Mouse (Mus musculus): Measurements from ENCODE around the gene Diexf. TPM values are rescaled to one million over a fixed set of nuclear protein-coding genes. Genes with fewer than 3 reads are reported as not detected.

Diexf gene
- polyA plus RNA-seq, 1 experiment from 2014 or later = 10.0 TPM

DNA sequence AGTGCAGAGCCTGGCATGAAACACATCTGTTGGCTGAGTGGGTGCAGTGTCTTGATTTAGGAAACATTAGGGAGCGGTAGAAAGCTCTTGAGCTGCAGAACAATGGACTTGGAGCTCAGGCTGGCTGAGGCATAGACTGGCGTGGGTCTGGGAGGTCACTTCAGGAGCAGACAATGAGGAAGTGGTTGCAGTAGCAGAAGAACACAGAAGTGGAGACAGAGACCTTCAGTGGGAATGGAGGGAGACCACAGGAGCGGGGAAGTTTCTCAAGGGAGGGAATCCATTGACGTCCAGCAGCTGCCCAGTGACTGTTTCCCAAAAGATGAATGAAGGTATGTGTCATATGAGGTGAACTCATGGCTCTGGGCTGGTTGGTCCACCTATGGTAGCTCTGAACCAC is 15.0 kb upstream of the Diexf start:
- Histone ChIP-seq H3K36me3 (ENCODE audit: control insufficient read depth, insufficient read depth, low read length) (no peaks in the 10 kb centered on the region), H3K4me3 (replicated peaks; ENCODE audit: low read depth, low read length) (no peak overlapping the region), H3K27me3 (ENCODE audit: control insufficient read depth, insufficient read depth, low read length) (no peaks in the 10 kb centered on the region), H3K9ac (replicated peaks; ENCODE audit: low read length) (no peak overlapping the region), H3K9me3 (ENCODE audit: control insufficient read depth, low read length) (no peaks in the 10 kb centered on the region), H3K4me1 (ENCODE audit: control insufficient read depth, insufficient read depth, low read length) (no peaks in the 10 kb centered on the region), H3K27ac (replicated peaks; ENCODE audit: low read depth, low read length) (no peak overlapping the region), H3K4me2 (ENCODE audit: low read length) (no peak overlapping the region)
- WGBS = 86% methylated on average over 4 of the region's 4 CpGs
- DNase-seq (no peak), ATAC-seq (ENCODE audit: low FRiP score, low TSS enrichment) (no peak)

DNA sequence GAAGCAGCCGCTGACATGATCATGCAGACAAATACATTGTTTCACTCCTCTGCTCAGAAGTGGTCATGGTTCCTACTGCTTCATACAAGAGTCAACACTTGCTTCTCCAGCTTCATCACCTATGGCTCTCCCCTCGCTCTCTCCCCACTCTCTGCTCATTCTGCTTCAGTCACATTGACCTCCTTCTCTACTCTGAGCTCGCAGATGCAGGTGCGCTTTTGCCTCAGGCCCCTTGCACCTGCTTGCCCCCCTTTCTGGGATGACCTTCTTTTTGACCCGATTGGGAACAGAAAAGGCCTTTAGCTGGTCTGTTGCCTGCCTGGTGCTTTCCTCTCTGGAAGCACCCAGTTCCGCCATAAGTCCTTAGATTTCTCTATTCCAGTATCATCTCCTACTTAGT is 14.4 kb upstream of the Diexf start:
- ATAC-seq (ENCODE audit: low FRiP score, low TSS enrichment) = no peak
- Histone ChIP-seq H3K27me3 (ENCODE audit: control insufficient read depth, insufficient read depth, low read length) (no peaks in the 10 kb centered on the region), H3K4me1 (ENCODE audit: control insufficient read depth, insufficient read depth, low read length) (no peaks in the 10 kb centered on the region), H3K9ac (replicated peaks; ENCODE audit: low read length) (no peak overlapping the region), H3K9me3 (ENCODE audit: control insufficient read depth, low read length) (no peaks in the 10 kb centered on the region), H3K36me3 (ENCODE audit: control insufficient read depth, insufficient read depth, low read length) (no peaks in the 10 kb centered on the region), H3K4me3 (replicated peaks; ENCODE audit: low read depth, low read length) (no peak overlapping the region), H3K27ac (replicated peaks; ENCODE audit: low read depth, low read length) (no peak overlapping the region), H3K4me2 (ENCODE audit: low read length) (no peak overlapping the region)
- WGBS = 90% methylated on average over 6 of the region's 6 CpGs
- no peak for DNase-seq

DNA sequence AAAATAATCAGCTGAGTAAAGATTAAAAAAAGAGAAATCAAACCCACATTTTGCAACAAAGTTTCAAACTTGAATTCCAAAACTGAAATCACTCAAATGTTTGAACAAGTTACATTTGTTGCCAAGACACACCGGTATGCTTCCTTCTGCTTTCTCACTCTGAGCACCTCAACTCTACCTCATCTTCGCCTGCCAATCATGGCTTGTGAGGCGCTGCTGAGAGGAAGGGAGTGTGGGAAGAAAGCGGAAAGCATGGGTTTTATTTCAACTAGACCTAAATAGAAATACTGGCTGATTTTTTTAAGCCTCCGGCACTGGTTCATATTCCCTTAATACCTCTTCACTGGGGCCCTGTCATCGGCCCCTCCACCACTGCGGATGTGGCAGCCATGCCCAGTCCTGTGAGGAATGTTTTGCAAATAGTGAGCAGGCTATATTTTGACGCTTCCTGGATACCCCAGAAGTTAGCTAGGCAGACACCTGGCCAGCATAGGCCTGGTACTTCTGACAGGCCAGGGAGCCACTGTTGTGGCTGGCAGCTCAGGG is 12.5 kb upstream of the Diexf start:
- Histone ChIP-seq H3K4me3 (replicated peaks; ENCODE audit: low read depth, low read length) (no peak overlapping the region), H3K27me3 (ENCODE audit: control insufficient read depth, insufficient read depth, low read length) (no peaks in the 10 kb centered on the region), H3K9me3 (ENCODE audit: control insufficient read depth, low read length) (no peaks in the 10 kb centered on the region), H3K9ac (replicated peaks; ENCODE audit: low read length) (no peak overlapping the region), H3K27ac (replicated peaks; ENCODE audit: low read depth, low read length) (no peak overlapping the region), H3K4me1 (ENCODE audit: control insufficient read depth, insufficient read depth, low read length) (no peaks in the 10 kb centered on the region), H3K36me3 (ENCODE audit: control insufficient read depth, insufficient read depth, low read length) (no peaks in the 10 kb centered on the region), H3K4me2 (ENCODE audit: low read length) (no peak overlapping the region)
- 91% methylated on average over 8 of the region's 8 CpGs for WGBS
- ATAC-seq (ENCODE audit: low FRiP score, low TSS enrichment) (no peak), DNase-seq (no peak)

DNA sequence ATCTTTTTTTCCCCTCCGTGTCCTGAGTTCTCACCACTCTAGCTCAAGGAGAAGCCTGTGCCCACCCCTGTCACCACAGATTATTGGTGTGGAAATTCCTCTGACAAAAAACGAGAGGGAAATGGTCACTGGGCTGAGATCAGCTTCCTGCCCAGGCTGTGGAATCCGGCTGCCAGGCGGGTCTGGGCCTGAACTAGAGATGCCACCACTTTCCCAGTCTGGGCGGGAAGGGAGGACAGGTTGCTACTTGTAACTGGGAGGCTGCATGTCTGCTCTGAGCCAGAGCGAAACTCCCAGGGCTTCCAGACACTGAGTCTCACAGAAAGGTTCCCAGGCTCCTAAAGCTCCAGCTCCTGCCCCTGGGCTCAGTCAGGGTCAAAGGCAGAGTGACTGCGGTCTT is 11.0 kb upstream of the Diexf start:
- Histone ChIP-seq H3K27me3 (ENCODE audit: control insufficient read depth, insufficient read depth, low read length) (no peaks in the 10 kb centered on the region), H3K4me2 (ENCODE audit: low read length) (no peak overlapping the region), H3K36me3 (ENCODE audit: control insufficient read depth, insufficient read depth, low read length) (no peaks in the 10 kb centered on the region), H3K9me3 (ENCODE audit: control insufficient read depth, low read length) (no peaks in the 10 kb centered on the region), H3K27ac (replicated peaks; ENCODE audit: low read depth, low read length) (no peak overlapping the region), H3K4me3 (replicated peaks; ENCODE audit: low read depth, low read length) (no peak overlapping the region), H3K4me1 (ENCODE audit: control insufficient read depth, insufficient read depth, low read length) (no peaks in the 10 kb centered on the region), H3K9ac (replicated peaks; ENCODE audit: low read length) (no peak overlapping the region)
- no peak for ATAC-seq (ENCODE audit: low FRiP score, low TSS enrichment)
- no peak for DNase-seq
- 76% methylated on average over 7 of the region's 7 CpGs for WGBS

DNA sequence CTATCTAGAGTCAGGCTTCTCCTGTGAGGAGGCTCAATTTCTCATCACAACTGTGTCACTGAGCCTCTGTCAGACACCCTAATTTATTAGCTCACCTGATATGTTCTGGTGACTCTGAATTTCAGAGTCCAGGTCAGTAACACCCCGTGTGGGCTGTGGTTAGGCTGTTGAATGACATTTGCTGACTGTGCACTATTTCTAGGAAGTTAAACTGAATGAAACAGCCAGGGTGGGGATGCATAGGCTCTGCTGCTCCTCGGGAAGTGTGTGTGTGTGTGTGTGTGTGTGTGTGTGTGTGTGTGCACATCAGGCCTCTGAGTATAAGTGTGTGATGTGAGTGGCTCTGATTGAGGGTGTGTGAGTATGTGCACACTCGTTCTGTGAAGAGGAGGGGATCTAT is 8.6 kb upstream of the Diexf start:
- no peak overlapping the region for H3K4me3 ChIP-seq (replicated peaks; ENCODE audit: low read depth, low read length)
- H3K9me3 ChIP-seq (ENCODE audit: control insufficient read depth, low read length) = no peaks in the 10 kb centered on the region
- WGBS = 74% methylated on average over 3 of the region's 3 CpGs
- no peaks in the 10 kb centered on the region for H3K36me3 ChIP-seq (ENCODE audit: control insufficient read depth, insufficient read depth, low read length)
- H3K27ac ChIP-seq (replicated peaks; ENCODE audit: low read depth, low read length) = no peak overlapping the region
- ATAC-seq (ENCODE audit: low FRiP score, low TSS enrichment) (no peak), DNase-seq (no peak)
- no peak overlapping the region for H3K9ac ChIP-seq (replicated peaks; ENCODE audit: low read length)
- no peak overlapping the region for H3K4me2 ChIP-seq (ENCODE audit: low read length)
- no peaks in the 10 kb centered on the region for H3K4me1 ChIP-seq (ENCODE audit: control insufficient read depth, insufficient read depth, low read length)
- H3K27me3 ChIP-seq (ENCODE audit: control insufficient read depth, insufficient read depth, low read length) = no peaks in the 10 kb centered on the region

DNA sequence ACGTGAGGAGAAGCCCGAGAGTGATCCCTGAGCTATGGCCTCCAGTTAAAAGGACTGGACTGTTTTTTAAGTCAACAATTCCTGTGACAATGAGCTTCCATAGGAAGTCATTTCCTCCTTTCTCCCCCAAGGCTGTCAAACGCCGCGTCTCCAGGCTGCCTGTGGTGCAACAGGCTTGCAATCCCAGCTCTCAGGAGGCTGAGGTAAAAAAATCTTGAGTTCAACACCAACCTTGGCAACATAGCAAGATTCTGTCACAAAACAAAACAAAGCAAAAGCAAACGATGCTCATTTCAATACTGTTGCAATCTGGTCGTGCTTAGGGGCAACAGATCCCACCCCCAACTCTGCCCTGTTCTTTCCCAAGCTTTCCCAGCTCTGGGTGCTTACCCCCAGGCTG is 8.0 kb upstream of the Diexf start:
- ATAC-seq (ENCODE audit: low FRiP score, low TSS enrichment) (no peak), DNase-seq (no peak)
- no peak overlapping the region for H3K4me2 ChIP-seq (ENCODE audit: low read length)
- H3K4me1 ChIP-seq (ENCODE audit: control insufficient read depth, insufficient read depth, low read length) = no peaks in the 10 kb centered on the region
- H3K27me3 ChIP-seq (ENCODE audit: control insufficient read depth, insufficient read depth, low read length) = no peaks in the 10 kb centered on the region
- no peak overlapping the region for H3K9ac ChIP-seq (replicated peaks; ENCODE audit: low read length)
- H3K36me3 ChIP-seq (ENCODE audit: control insufficient read depth, insufficient read depth, low read length) = no peaks in the 10 kb centered on the region
- no peak overlapping the region for H3K4me3 ChIP-seq (replicated peaks; ENCODE audit: low read depth, low read length)
- 56% methylated on average over 7 of the region's 7 CpGs for WGBS
- no peaks in the 10 kb centered on the region for H3K9me3 ChIP-seq (ENCODE audit: control insufficient read depth, low read length)
- H3K27ac ChIP-seq (replicated peaks; ENCODE audit: low read depth, low read length) = no peak overlapping the region

DNA sequence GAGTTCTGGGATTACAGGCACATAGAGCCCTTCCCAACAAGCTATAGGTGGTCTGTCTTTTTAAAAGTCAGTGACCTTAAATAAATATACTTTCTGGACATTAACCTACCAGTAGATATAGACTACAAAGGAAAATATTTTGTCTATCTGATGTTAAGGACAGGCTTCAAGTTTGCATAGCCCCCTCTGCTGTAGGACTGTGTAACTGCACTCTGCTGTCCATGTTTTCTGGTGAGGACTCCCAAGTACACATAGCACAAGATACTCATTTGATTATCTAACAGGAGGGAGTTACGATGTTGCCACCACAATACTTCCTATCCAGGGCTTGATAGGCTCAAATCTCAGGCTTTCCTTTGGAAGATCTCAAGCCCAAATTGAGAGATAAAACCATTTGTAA is 3.7 kb upstream of the Diexf start:
- DNase-seq = no peak
- no peaks in the 10 kb centered on the region for H3K27me3 ChIP-seq (ENCODE audit: control insufficient read depth, insufficient read depth, low read length)
- H3K4me2 ChIP-seq (ENCODE audit: low read length) = no peak overlapping the region
- H3K27ac ChIP-seq (replicated peaks; ENCODE audit: low read depth, low read length) = no peak overlapping the region
- H3K4me3 ChIP-seq (replicated peaks; ENCODE audit: low read depth, low read length) = no peak overlapping the region
- no peak for ATAC-seq (ENCODE audit: low FRiP score, low TSS enrichment)
- H3K9me3 ChIP-seq (ENCODE audit: control insufficient read depth, low read length) = no peaks in the 10 kb centered on the region
- no peak overlapping the region for H3K9ac ChIP-seq (replicated peaks; ENCODE audit: low read length)
- WGBS = 83% methylated on average over 1 of the region's 1 CpGs
- no peaks in the 10 kb centered on the region for H3K36me3 ChIP-seq (ENCODE audit: control insufficient read depth, insufficient read depth, low read length)
- H3K4me1 ChIP-seq (ENCODE audit: control insufficient read depth, insufficient read depth, low read length) = peaks cover 10% of the 10 kb centered on the region

DNA sequence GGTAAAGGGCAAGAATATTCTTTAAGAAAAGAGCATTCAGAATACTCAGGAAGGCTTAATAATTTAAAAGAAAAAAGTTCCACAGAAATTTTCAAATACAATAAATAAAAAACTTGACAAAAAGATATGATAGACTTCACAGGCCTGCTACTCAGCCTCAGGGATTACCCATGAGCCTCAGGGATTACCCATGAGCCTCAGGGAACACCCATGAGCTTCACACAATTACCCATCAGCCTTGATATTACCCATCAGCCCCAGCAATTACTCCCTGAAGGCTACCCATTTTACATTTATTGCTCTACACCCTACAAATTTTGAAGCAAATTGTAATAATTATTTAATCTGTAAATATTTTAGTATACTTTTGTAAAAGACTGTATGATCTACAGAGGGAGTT is 2.3 kb upstream of the Diexf start:
- no peak overlapping the region for H3K4me3 ChIP-seq (replicated peaks; ENCODE audit: low read depth, low read length)
- no peak for DNase-seq
- no peak for ATAC-seq (ENCODE audit: low FRiP score, low TSS enrichment)
- H3K9ac ChIP-seq (replicated peaks; ENCODE audit: low read length) = no peak overlapping the region
- no peak overlapping the region for H3K27ac ChIP-seq (replicated peaks; ENCODE audit: low read depth, low read length)
- H3K4me2 ChIP-seq (ENCODE audit: low read length) = no peak overlapping the region
- H3K36me3 ChIP-seq (ENCODE audit: control insufficient read depth, insufficient read depth, low read length) = peaks cover 8% of the 10 kb centered on the region
- H3K9me3 ChIP-seq (ENCODE audit: control insufficient read depth, low read length) = no peaks in the 10 kb centered on the region
- no peaks in the 10 kb centered on the region for H3K27me3 ChIP-seq (ENCODE audit: control insufficient read depth, insufficient read depth, low read length)
- H3K4me1 ChIP-seq (ENCODE audit: control insufficient read depth, insufficient read depth, low read length) = peaks cover 10% of the 10 kb centered on the region

DNA sequence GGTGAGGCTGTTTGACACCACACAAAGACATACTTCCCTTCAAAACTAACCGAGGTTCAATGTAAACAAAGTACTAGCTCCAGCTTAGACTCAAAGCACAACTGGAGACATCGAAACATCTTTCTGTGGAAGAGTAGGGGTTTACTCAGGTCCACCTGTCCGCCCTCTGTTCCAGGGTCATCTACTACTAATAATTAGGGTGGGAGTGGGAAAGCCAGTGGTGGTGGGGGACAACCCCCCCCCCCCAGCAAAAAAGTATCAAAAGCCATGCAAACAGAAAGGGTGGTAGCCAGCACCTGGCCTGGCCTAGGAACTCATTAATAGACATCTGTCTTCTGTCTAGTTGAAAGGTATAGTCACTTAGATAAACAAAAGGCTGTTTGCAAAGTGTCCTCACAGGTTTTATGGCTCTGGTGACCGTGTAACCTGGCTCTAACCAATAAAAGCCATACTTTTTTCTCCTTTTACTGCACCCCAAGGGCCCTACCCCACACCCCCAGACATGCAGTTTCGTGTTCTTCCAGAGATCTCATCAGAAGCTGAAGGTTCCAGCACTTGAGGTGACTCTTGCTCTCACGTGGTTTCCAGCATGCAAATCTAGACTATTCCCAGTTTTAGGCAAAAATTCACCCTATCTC is 1.4 kb upstream of the Diexf start:
- Histone ChIP-seq H3K9ac (replicated peaks; ENCODE audit: low read length) (no peak overlapping the region), H3K9me3 (ENCODE audit: control insufficient read depth, low read length) (no peaks in the 10 kb centered on the region), H3K27ac (replicated peaks; ENCODE audit: low read depth, low read length) (no peak overlapping the region), H3K4me1 (ENCODE audit: control insufficient read depth, insufficient read depth, low read length) (peaks cover 10% of the 10 kb centered on the region), H3K27me3 (ENCODE audit: control insufficient read depth, insufficient read depth, low read length) (no peaks in the 10 kb centered on the region), H3K36me3 (ENCODE audit: control insufficient read depth, insufficient read depth, low read length) (peaks cover 18% of the 10 kb centered on the region), H3K4me2 (ENCODE audit: low read length) (no peak overlapping the region), H3K4me3 (replicated peaks; ENCODE audit: low read depth, low read length) (no peak overlapping the region)
- no peak for DNase-seq
- 91% methylated on average over 6 of the region's 6 CpGs for WGBS
- ATAC-seq (ENCODE audit: low FRiP score, low TSS enrichment) = no peak
